Mouse (Mus musculus) right cerebral cortex, adult 2 months (tissue): Measurements from ENCODE around the gene Myo9b.

Source experiments
- DNase-seq, 2 experiments: peaks; one replicate each; pipeline ENCODE4 v3.0.0; 2021 to 2022; ENCODE audit warnings: low spot score in 2 of 2

Gene Myo9b

DNA sequence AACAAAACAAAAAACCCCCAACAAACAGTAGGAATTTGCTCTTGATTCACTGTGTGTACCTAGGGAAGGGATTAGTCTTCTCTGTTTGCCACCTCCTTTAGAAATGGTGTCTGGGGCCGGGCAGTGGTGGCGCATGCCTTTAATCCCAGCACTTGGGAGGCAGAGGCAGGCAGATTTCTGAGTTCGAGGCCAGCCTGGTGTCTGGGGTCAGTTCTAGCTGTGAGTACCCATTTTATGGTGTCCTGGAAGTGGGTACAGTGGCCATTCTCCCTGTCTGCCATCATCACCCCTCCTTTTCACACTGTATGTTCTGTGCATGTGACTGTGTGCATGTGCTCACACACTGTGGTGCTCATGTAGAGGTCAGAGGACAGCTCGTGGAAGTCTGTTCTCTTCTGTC is 135.7 kb downstream of the Myo9b start:
- DNase-seq: no peak
